Mouse (Mus musculus) kidney, embryonic 16.5 days (tissue): ENCODE measurements around the gene Slc47a1. TPM values are rescaled to one million over a fixed set of nuclear protein-coding genes. Genes with fewer than 3 reads are reported as not detected.
A peak's percentile ranks its signal among the peaks of the same experiment; 100 is the strongest.
"Not testable (repeated sequence)": the region's sequence is repeated elsewhere in the genome, so short reads cannot be mapped to it uniquely, and the experiment has no call there.

Experiments
- ATAC-seq: fragments of 200-750 bp; cut with Nextera tagmentation; 2 replicates; pipeline ENCODE4 v1.8.0; 2017; ENCODE audit warnings: moderate TSS enrichment; ENCODE audit not compliant: low FRiP score, low TSS enrichment
- H3K27ac ChIP-seq: fragments of 300-500 bp; sonication (generic); 2 replicates; pipeline ENCODE4 v1.5.1; 2014; ENCODE audit warnings: low read length
- H3K27me3 ChIP-seq: fragments of 300-500 bp; sonication (generic); 2 replicates; pipeline ENCODE4 v1.6.1; 2014; ENCODE audit warnings: low read length, control low read depth, mixed read lengths; ENCODE audit not compliant: insufficient read depth
- H3K36me3 ChIP-seq: fragments of 300-500 bp; sonication (generic); 2 replicates; pipeline ENCODE4 v1.6.1; 2014; ENCODE audit warnings: low read length, control low read depth, mixed read lengths; ENCODE audit not compliant: insufficient read depth
- H3K4me1 ChIP-seq: fragments of 300-500 bp; sonication (generic); 2 replicates; pipeline ENCODE4 v1.6.1; 2014; ENCODE audit warnings: low read length, control low read depth, mixed read lengths; ENCODE audit not compliant: insufficient read depth
- H3K4me2 ChIP-seq: fragments of 300-500 bp; sonication (generic); replicated peaks from 2 replicates; pipeline ENCODE4 v1.6.1; 2014; ENCODE audit warnings: low read depth, low read length
- H3K4me3 ChIP-seq: fragments of 300-500 bp; sonication (generic); 2 replicates; pipeline ENCODE4 v1.5.1; 2014; ENCODE audit warnings: mild to moderate bottlenecking, low read length
- H3K9ac ChIP-seq: fragments of 300-500 bp; sonication (generic); replicated peaks from 2 replicates; pipeline ENCODE4 v1.6.1; 2014; ENCODE audit warnings: low read length
- H3K9me3 ChIP-seq: fragments of 300-500 bp; sonication (generic); 2 replicates; pipeline ENCODE4 v1.6.1; 2016; ENCODE audit warnings: low read length, control low read depth
- WGBS: fragments of 180-500 bp; shearing (Covaris S2); extraction: QIAGEN DNeasy Blood & Tissue Kit; methylation state at CpG from one replicate; pipeline ENCODE4 v1.1.7; 2014; 5-methylcytosine and 5-hydroxymethylcytosine counted together
- polyA plus RNA-seq: library from polyadenylated mRNA; unstranded; fragments of >200 nt; fragmentation: Nextera tagmentation; extraction: Ambion mirVana; gene quantifications from 2 replicates; pipeline ENCODE4 v1.2.1, GENCODE M21; 2015

Slc47a1 gene
- polyA plus RNA-seq, 1 experiment from 2014 or later, result 48.8 TPM

DNA sequence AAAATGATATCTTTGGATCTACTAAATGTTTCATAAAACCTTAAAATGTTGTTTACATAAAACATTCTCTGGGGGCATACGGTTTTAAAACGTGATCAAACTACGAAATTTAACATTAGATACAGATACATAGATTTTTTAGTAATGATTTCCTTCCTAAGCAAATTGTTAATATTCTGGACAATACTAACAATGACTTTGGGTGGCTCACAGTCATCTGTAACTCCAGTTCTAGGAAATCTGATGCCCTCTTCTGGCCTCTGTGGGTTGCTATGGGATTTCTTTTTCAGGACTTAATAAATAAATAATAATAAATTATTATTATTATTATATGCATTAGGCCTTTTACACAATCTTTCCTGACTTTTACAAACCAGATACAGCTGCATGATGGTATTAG lies 30.9 kb upstream of the Slc47a1 start:
- Histone ChIP-seq H3K4me1 (peaks cover 5% of the 10 kb centered on the region; the same call in 1 of the 2 replicates), H3K4me2 (peak overlapping the region; percentile 58; the same call in 1 of the 2 replicates), H3K9ac (no peak overlapping the region), H3K4me3 (peak overlapping the region; percentile 85), H3K9me3 (no peaks in the 10 kb centered on the region), H3K36me3 (no peaks in the 10 kb centered on the region), H3K27me3 (no peaks in the 10 kb centered on the region), H3K27ac (no peak overlapping the region)
- ATAC-seq, result no peak
- WGBS, result 22% methylated on average over 3 of the region's 3 CpGs

DNA sequence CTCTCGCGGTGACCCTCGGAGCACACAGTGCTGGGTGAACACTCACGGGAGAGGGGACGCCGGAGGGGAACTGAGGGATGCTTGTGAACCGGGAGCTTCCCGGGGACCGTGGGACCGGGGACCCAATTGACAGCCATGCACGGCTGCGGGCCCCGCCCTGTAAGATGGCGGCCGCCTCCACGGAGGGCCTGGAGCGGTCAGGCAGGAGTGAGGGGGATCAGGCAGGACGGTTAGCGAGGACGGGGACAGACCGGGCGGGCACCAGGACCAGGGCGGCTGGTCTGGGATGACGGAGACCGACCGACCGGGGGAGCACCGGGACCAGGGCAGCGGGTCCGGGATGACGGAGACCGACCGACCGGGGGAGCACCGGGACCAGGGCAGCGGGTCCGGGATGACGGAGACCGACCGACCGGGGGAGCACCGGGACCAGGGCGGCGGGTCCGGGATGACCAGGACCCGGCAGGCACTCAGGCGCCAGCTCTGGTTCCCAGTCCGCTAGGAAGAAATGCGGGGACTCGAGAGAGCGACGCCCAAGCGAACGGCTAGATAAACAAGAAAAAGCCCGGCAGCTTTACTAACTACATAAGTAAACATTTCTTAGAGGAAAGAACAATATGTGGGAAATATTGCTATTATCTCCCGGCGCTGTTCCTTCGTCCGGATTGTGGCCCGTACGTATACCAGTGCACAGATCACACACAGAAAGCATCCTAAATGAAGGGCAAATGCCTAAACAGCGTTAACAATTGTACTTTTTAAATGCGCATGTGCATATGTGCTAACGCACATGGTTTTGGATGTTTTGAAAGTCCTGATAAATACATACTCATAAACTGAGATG lies 30.3 kb upstream of the Slc47a1 start:
- H3K9ac ChIP-seq, result peak overlapping the region; percentile 86
- H3K4me3 ChIP-seq, result peak overlapping the region; percentile 85
- H3K27ac ChIP-seq, result peak overlapping the region; percentile 88
- no peaks in the 10 kb centered on the region for H3K9me3 ChIP-seq
- under 1% methylated on average over 63 of the region's 64 CpGs for WGBS
- peaks cover 5% of the 10 kb centered on the region; the same call in 1 of the 2 replicates for H3K4me1 ChIP-seq
- H3K4me2 ChIP-seq, result peak overlapping the region; percentile 58
- no peaks in the 10 kb centered on the region for H3K36me3 ChIP-seq
- no peaks in the 10 kb centered on the region for H3K27me3 ChIP-seq
- ATAC-seq, result peak; percentile 91

DNA sequence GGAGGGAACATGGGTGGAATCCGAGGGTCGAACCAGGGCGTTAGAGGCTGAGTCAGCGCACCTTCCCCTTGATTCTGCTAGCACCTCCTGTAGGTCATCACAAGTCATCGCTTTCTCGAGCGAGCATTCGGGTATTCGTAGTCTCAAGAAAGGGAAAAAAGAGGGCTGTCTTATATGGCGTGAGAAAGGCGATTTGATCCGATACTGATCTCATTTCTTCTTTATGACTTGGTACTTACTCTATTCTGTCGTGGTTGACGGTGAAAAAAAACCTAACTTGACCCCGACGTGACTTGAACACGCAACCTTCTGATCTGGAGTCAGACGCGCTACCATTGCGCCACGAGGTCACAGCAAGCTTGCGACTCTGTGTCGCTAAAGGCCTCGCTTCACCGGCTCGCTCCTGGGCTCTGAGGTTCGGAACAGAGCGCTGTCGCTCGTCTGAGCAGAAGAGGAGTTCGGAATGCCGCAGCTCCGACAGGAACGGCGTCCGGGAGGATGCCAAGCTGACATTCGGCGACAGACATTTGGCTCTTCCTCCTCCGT lies 29.6 kb upstream of the Slc47a1 start:
- H3K36me3 ChIP-seq, result no peaks in the 10 kb centered on the region
- peak overlapping the region; percentile 86 for H3K9ac ChIP-seq
- peak overlapping the region; percentile 88 for H3K27ac ChIP-seq
- ATAC-seq, result peak; percentile 89
- H3K4me3 ChIP-seq, result peak overlapping the region; percentile 85
- H3K9me3 ChIP-seq, result no peaks in the 10 kb centered on the region
- peak overlapping the region; percentile 58 for H3K4me2 ChIP-seq
- 1% methylated on average over 39 of the region's 39 CpGs for WGBS
- H3K27me3 ChIP-seq, result no peaks in the 10 kb centered on the region
- H3K4me1 ChIP-seq, result peaks cover 5% of the 10 kb centered on the region; the same call in 1 of the 2 replicates

DNA sequence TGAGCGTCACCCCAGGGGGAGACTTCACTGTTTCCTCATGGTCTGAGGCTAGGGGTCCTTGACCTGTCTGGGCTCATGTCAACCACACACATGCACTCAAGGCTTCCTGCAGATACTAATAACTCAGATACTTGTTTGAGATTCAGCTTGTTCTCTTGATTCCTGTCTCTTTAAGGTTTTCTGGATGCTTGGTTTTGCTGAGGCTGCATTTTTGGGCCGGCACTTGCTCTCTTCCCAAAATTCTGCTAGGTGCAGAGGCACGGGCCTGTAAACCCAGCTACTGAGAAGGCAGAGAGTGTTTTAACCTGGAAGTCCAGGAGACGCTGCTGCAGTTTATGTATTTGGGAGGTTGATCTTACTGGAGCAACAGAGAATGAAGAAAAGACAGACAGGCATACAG lies 23.6 kb upstream of the Slc47a1 start:
- Histone ChIP-seq H3K9me3 (no peaks in the 10 kb centered on the region), H3K4me3 (no peak overlapping the region), H3K9ac (no peak overlapping the region), H3K36me3 (no peaks in the 10 kb centered on the region), H3K27me3 (no peaks in the 10 kb centered on the region), H3K27ac (no peak overlapping the region), H3K4me2 (no peak overlapping the region), H3K4me1 (no peaks in the 10 kb centered on the region)
- ATAC-seq, result no peak
- 79% methylated on average over 4 of the region's 4 CpGs for WGBS

DNA sequence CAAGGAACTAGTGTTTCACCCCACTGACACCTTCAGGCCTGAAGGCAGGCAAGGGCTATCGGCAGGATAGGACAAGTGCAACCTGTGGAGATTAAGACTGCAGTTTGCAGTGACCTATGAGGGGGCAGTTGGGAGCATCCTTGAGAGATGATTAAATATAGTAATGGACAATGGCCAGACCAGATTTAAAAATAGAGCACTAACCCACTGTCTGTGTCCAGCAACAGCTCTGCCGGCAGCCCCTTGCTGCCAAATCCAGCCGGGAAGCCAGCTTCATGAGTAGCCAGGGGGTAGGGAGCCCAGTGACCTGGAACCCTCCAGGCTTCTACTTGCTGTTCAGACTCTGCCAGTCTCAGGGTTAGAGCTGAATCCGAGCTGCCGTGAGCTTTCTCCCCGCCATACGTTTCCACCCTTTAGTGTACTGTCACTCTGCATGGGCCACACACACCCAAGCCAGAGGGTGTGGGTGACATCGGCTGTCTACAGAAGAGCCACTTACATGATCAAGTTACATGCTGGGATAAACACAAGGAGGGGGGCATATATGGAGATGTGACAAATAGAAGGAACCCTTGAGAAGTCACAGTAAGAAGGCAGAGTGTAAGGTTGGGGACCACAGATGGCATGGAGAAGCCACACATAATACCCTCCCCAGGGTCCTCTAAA lies 22.7 kb upstream of the Slc47a1 start:
- H3K4me3 ChIP-seq, result no peak overlapping the region

DNA sequence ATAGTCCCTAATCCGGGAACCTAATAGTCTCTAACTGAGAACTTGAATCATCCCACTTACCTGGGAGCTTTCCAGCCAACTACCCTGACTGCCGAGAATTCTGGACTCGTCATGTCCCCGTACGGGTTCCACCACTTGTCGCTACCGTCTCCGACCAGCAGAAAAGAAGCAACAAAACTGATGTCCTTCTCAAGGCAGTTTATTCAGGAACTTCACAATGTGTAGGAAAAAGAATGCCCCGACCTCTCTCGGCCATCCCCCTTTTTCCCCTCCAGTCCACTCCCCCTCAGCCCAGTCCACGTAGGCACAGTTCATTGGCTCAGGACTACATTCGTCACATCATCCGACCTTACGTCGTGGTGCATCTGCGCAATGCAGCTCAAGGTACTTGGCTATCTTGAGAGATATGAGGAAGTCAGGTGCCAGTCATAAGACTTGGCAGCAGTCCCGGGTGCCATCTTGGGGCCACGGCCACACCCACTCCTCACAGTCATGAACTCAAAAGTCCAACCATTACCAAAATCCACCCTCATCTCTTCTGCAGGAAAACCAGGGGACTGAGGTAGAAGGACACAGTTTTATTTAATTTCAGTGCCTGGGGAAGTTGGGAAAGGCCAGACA lies 19.4 kb upstream of the Slc47a1 start:
- not testable (repeated sequence) for H3K4me1 ChIP-seq, H3K4me3 ChIP-seq, ATAC-seq, H3K4me2 ChIP-seq, H3K27ac ChIP-seq, H3K27me3 ChIP-seq, H3K36me3 ChIP-seq, H3K9me3 ChIP-seq, H3K9ac ChIP-seq
- 94% methylated on average over 18 of the region's 18 CpGs for WGBS

More for the DNA sequence above, 22.7 kb upstream of the Slc47a1 start:
- ATAC-seq, result no peak
- no peaks in the 10 kb centered on the region for H3K4me1 ChIP-seq
- no peak overlapping the region for H3K27ac ChIP-seq
- no peaks in the 10 kb centered on the region for H3K9me3 ChIP-seq
- WGBS, result 51% methylated on average over 8 of the region's 8 CpGs
- H3K4me2 ChIP-seq, result no peak overlapping the region
- H3K36me3 ChIP-seq, result no peaks in the 10 kb centered on the region
- no peak overlapping the region for H3K9ac ChIP-seq
- no peaks in the 10 kb centered on the region for H3K27me3 ChIP-seq

DNA sequence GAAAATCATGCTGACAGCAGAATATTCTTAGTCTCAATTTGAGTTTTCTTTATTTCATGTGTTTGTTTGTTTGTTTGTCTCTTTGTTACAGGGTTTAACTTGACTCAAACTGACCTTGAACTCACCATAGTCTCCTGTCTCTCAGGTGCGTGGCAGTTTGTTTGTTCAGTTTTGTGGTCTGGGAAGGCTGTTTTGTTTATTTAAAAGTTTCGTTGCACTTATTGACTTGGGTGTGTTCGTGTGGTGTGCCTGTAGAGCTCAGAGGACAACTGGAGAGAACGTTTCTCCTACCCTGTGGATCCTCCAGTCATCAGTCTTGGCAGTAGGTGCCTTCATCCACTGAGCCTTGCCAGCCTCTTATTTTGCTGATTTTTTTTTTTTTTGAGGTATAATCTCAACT lies 10.8 kb upstream of the Slc47a1 start:
- Histone ChIP-seq H3K4me2 (no peak overlapping the region), H3K4me3 (no peak overlapping the region), H3K36me3 (no peaks in the 10 kb centered on the region), H3K9me3 (no peaks in the 10 kb centered on the region), H3K27ac (no peak overlapping the region), H3K9ac (no peak overlapping the region), H3K4me1 (no peaks in the 10 kb centered on the region), H3K27me3 (no peaks in the 10 kb centered on the region)
- 75% methylated on average over 4 of the region's 4 CpGs for WGBS
- ATAC-seq, result no peak

DNA sequence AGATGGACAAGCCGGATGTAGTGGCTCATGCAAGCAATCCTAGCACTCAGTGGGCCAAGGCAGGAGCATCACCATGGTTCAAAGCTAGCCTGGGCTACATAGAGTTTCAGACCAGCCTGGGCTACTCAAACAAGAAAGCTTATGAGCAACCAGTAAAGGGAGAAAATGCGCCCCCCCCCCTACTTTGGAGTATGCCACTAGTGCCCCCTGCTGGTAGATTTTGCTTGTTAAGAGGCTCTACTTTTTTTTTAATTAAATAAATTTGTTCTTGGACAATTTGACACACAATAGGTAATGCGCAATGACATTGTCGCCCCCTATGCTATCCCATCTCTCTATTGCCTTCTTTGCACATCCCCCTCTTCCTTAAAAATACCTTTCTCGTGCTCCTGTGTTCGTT lies 9.9 kb upstream of the Slc47a1 start:
- no peak for ATAC-seq
- 63% methylated on average over 6 of the region's 6 CpGs for WGBS

DNA sequence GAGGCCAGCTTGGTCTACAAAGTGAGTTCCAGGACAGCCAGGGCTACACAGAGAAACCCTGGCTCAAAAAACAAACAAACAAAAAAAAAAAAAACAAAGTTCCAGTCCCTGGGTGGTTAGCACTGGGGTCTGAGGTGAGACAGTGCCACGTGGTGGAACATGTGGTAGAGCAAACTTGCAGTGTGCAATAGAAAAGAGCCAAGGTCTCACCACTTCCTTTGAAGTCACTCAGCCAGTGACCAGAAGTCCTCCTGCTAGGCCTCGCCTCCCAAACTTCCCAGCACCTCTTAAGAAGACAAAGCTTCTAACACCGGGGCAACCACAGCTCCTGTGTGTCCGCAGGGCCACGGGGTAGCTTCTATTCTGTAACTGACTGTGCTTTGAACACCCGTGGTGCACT lies 9.1 kb upstream of the Slc47a1 start:
- H3K4me2 ChIP-seq, result no peak overlapping the region
- no peak for ATAC-seq
- H3K4me1 ChIP-seq, result no peaks in the 10 kb centered on the region
- no peak overlapping the region for H3K27ac ChIP-seq
- no peaks in the 10 kb centered on the region for H3K36me3 ChIP-seq
- 60% methylated on average over 6 of the region's 6 CpGs for WGBS
- no peak overlapping the region for H3K4me3 ChIP-seq
- H3K27me3 ChIP-seq, result no peaks in the 10 kb centered on the region
- no peaks in the 10 kb centered on the region for H3K9me3 ChIP-seq
- no peak overlapping the region for H3K9ac ChIP-seq

More for the DNA sequence above, 9.9 kb upstream of the Slc47a1 start:
- H3K27me3 ChIP-seq, result no peaks in the 10 kb centered on the region
- H3K4me1 ChIP-seq, result no peaks in the 10 kb centered on the region
- H3K9me3 ChIP-seq, result no peaks in the 10 kb centered on the region
- H3K4me2 ChIP-seq, result no peak overlapping the region
- H3K4me3 ChIP-seq, result no peak overlapping the region
- H3K9ac ChIP-seq, result no peak overlapping the region
- H3K36me3 ChIP-seq, result no peaks in the 10 kb centered on the region
- no peak overlapping the region for H3K27ac ChIP-seq
